Mouse (Mus musculus): ENCODE results near the gene Eif1. TPM values are rescaled to one million over a fixed set of nuclear protein-coding genes. Genes with fewer than 3 reads are reported as not detected.

The Eif1 gene
- total RNA-seq, 1 experiment, result 322 TPM

- H3K9me3 ChIP-seq (ENCODE audit: control insufficient read depth, insufficient read depth, low read depth, low read length), result no peaks in the 10 kb centered on the region
- peaks cover 5 to 43% of the 10 kb centered on the region in 2 experiments; a peak in 3 of 4 replicates for H3K4me1 ChIP-seq (ENCODE audit: control insufficient read depth in 2 of 2, insufficient read depth in 2 of 2, low read length in 2 of 2, poor library complexity in 1 of 2)
- no peaks in the 10 kb centered on the region for H3K36me3 ChIP-seq (ENCODE audit: control insufficient read depth, insufficient read depth, low read length, poor library complexity, severe bottlenecking)
- in situ Hi-C loops (cut with MboI; ENCODE audit: low sequenced_read_pairs in 2 of 2, unreplicated experiment in 2 of 2), result loop anchor here in 1 of 2 experiments (25.0 kb wide), 1 partner anchor 891 kb away; the partner anchor contains the start of gene Krt10
- no peak for DNase-seq (ENCODE audit: low read depth, low spot score)
- peak overlapping the region; percentile 74 for H3K27ac ChIP-seq (ENCODE audit: insufficient read depth, low read depth, low read length, poor library complexity, severe bottlenecking)
- peak overlapping the region; percentile 36; the same call in 1 of the 2 replicates for H3K9ac ChIP-seq (ENCODE audit: insufficient read depth, low read depth, low read length, poor library complexity, severe bottlenecking)
- TF ChIP-seq ZNF384 (IDR thresholded peaks at IDR 0.05; ENCODE audit: low read depth, low read length) (no peak), MAFK (IDR thresholded peaks at IDR 0.05; ENCODE audit: insufficient read depth, low read depth, low read length) (0 out of 2 replicates have a peak, but pooled peaks have one; percentile 3)
- H3K4me3 ChIP-seq (ENCODE audit: insufficient read depth in 1 of 2, low read depth in 1 of 2, low read length in 2 of 2, poor library complexity in 1 of 2, severe bottlenecking in 1 of 2), result peak overlapping the region; percentile 7 to 9; a peak in 1 of 4 replicates
Observed at GRCm38 (mm10) chr11:100277726-100278480, 41.8 kb upstream of the Eif1 start.

GRCm38 (mm10) chr11:100278759-100279158 is 40.9 kb upstream of the Eif1 start:
- in situ Hi-C loops (cut with MboI; ENCODE audit: low sequenced_read_pairs in 2 of 2, unreplicated experiment in 2 of 2), result loop anchor here in 1 of 2 experiments (25.0 kb wide), 1 partner anchor 891 kb away; the partner anchor contains the start of gene Krt10
- no peak for DNase-seq (ENCODE audit: low read depth, low spot score)
- Histone ChIP-seq H3K4me3 (ENCODE audit: insufficient read depth in 1 of 2, low read depth in 1 of 2, low read length in 2 of 2, poor library complexity in 1 of 2, severe bottlenecking in 1 of 2) (no peak overlapping the region), H3K36me3 (ENCODE audit: control insufficient read depth, insufficient read depth, low read length, poor library complexity, severe bottlenecking) (no peaks in the 10 kb centered on the region), H3K9ac (ENCODE audit: insufficient read depth, low read depth, low read length, poor library complexity, severe bottlenecking) (no peak overlapping the region), H3K4me1 (ENCODE audit: control insufficient read depth in 2 of 2, insufficient read depth in 2 of 2, low read length in 2 of 2, poor library complexity in 1 of 2) (peaks cover 5 to 41% of the 10 kb centered on the region in 2 experiments; a peak in 3 of 4 replicates), H3K27ac (ENCODE audit: insufficient read depth, low read depth, low read length, poor library complexity, severe bottlenecking) (no peak overlapping the region), H3K9me3 (ENCODE audit: control insufficient read depth, insufficient read depth, low read depth, low read length) (no peaks in the 10 kb centered on the region)
- TF ChIP-seq CHD2 (IDR thresholded peaks at IDR 0.05; ENCODE audit: low read depth, low read length), result no peak
- TF ChIP-seq ZC3H11A (IDR thresholded peaks at IDR 0.05; ENCODE audit: borderline replicate concordance, low read depth, low read length), result no peak
- TF ChIP-seq ZNF384 (IDR thresholded peaks at IDR 0.05; ENCODE audit: low read depth, low read length), result no peak
- TF ChIP-seq HCFC1 (IDR thresholded peaks at IDR 0.05; ENCODE audit: borderline replicate concordance, insufficient read depth, low read length), result no peak
- TF ChIP-seq MAFK (IDR thresholded peaks at IDR 0.05; ENCODE audit: insufficient read depth, low read depth, low read length), result no peak

GRCm38 (mm10) chr11:100281596-100282544 is 37.8 kb upstream of the Eif1 start:
- H3K9ac ChIP-seq (ENCODE audit: insufficient read depth, low read depth, low read length, poor library complexity, severe bottlenecking), result no peak overlapping the region; the same call in 1 of the 2 replicates
- H3K27ac ChIP-seq (ENCODE audit: insufficient read depth, low read depth, low read length, poor library complexity, severe bottlenecking), result peak overlapping the region; percentile 45; the same call in 1 of the 2 replicates
- peak; percentile 95 for DNase-seq (ENCODE audit: low read depth, low spot score)
- no peaks in the 10 kb centered on the region for H3K36me3 ChIP-seq (ENCODE audit: control insufficient read depth, insufficient read depth, low read length, poor library complexity, severe bottlenecking)
- H3K4me1 ChIP-seq (ENCODE audit: control insufficient read depth in 2 of 2, insufficient read depth in 2 of 2, low read length in 2 of 2, poor library complexity in 1 of 2), result peaks cover 2 to 42% of the 10 kb centered on the region in 2 experiments; a peak in 3 of 4 replicates
- H3K4me3 ChIP-seq (ENCODE audit: insufficient read depth in 1 of 2, low read depth in 1 of 2, low read length in 2 of 2, poor library complexity in 1 of 2, severe bottlenecking in 1 of 2), result no peak overlapping the region
- H3K9me3 ChIP-seq (ENCODE audit: control insufficient read depth, insufficient read depth, low read depth, low read length), result no peaks in the 10 kb centered on the region
- TF ChIP-seq ZC3H11A (IDR thresholded peaks at IDR 0.05; ENCODE audit: borderline replicate concordance, low read depth, low read length), result peak; percentile 99
- 0 out of 2 replicates have a peak, but pooled peaks have one; percentile 41 for TF ChIP-seq MAFK (IDR thresholded peaks at IDR 0.05; ENCODE audit: insufficient read depth, low read depth, low read length)
- TF ChIP-seq ZNF384 (IDR thresholded peaks at IDR 0.05; ENCODE audit: low read depth, low read length), result 0 out of 2 replicates have a peak, but pooled peaks have one; percentile 23
- TF ChIP-seq HCFC1 (IDR thresholded peaks at IDR 0.05; ENCODE audit: borderline replicate concordance, insufficient read depth, low read length), result no peak
- no peak for TF ChIP-seq CHD2 (IDR thresholded peaks at IDR 0.05; ENCODE audit: low read depth, low read length)
- in situ Hi-C loops (cut with MboI; ENCODE audit: low sequenced_read_pairs in 2 of 2, unreplicated experiment in 2 of 2), result loop anchor here in 1 of 2 experiments (5.0 to 25.0 kb wide), 2 partner anchors 210 to 895 kb away; partner anchors contain the start of gene Krt10

DNA sequence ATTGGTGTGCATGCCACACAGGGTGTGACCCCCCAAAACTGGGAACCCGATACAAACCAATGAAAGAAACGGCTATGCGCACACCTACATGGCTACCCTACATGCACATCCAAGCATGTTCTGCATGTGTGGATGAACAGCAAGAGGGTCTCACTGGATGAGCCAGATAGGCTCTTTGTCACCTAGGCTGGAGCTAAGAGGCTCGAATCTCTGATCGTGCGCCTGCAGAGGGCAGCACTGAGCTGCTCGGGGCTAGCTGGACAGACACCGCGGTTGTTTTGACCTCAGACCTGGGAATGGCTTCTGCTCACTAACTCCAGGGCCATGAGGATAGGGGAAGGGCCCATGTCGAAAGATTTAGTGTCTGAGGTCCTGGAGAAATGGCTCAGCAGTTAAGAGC is 37.1 kb upstream of the Eif1 start:
- H3K4me1 ChIP-seq (ENCODE audit: control insufficient read depth in 2 of 2, insufficient read depth in 2 of 2, low read length in 2 of 2, poor library complexity in 1 of 2), result peaks cover 0 to 44% of the 10 kb centered on the region in 2 experiments; a peak in 3 of 4 replicates
- H3K36me3 ChIP-seq (ENCODE audit: control insufficient read depth, insufficient read depth, low read length, poor library complexity, severe bottlenecking), result no peaks in the 10 kb centered on the region
- no peak for TF ChIP-seq MAFK (IDR thresholded peaks at IDR 0.05; ENCODE audit: insufficient read depth, low read depth, low read length)
- no peak for TF ChIP-seq HCFC1 (IDR thresholded peaks at IDR 0.05; ENCODE audit: borderline replicate concordance, insufficient read depth, low read length)
- TF ChIP-seq CHD2 (IDR thresholded peaks at IDR 0.05; ENCODE audit: low read depth, low read length), result no peak
- no peak for TF ChIP-seq ZNF384 (IDR thresholded peaks at IDR 0.05; ENCODE audit: low read depth, low read length)
- TF ChIP-seq ZC3H11A (IDR thresholded peaks at IDR 0.05; ENCODE audit: borderline replicate concordance, low read depth, low read length), result no peak
- in situ Hi-C loops (cut with MboI; ENCODE audit: low sequenced_read_pairs in 2 of 2, unreplicated experiment in 2 of 2), result loop anchor here in 1 of 2 experiments (5.0 to 25.0 kb wide), 2 partner anchors 210 to 895 kb away; partner anchors contain the start of gene Krt10
- no peak overlapping the region for H3K4me3 ChIP-seq (ENCODE audit: insufficient read depth in 1 of 2, low read depth in 1 of 2, low read length in 2 of 2, poor library complexity in 1 of 2, severe bottlenecking in 1 of 2)
- DNase-seq (ENCODE audit: low read depth, low spot score), result peak; percentile 88
- H3K27ac ChIP-seq (ENCODE audit: insufficient read depth, low read depth, low read length, poor library complexity, severe bottlenecking), result no peak overlapping the region
- no peaks in the 10 kb centered on the region for H3K9me3 ChIP-seq (ENCODE audit: control insufficient read depth, insufficient read depth, low read depth, low read length)
- H3K9ac ChIP-seq (ENCODE audit: insufficient read depth, low read depth, low read length, poor library complexity, severe bottlenecking), result no peak overlapping the region

Data from ES-E14 (cell line).